Mouse (Mus musculus) embryonic stem cell, embryonic (primary cell): ENCODE measurements around the gene Dxo.
"Not testable (repeated sequence)": the region's sequence is repeated elsewhere in the genome, so short reads cannot be mapped to it uniquely, and the experiment has no call there.

Experiments used
- CTCF ChIA-PET, 4 experiments: fragments of 300-600 bp in 2 of 4; fragments of 350-600 bp in 2 of 4; sonication (Branson Sonifier 250); formaldehyde crosslinking; loops; one replicate each; lab custom pipeline; 2022; ENCODE audit warnings: inconsistent platforms in 2 of 4; lab: Charles Lee
- POLR2A ChIA-PET, 4 experiments: fragments of 300-600 bp in 2 of 4; fragments of 350-600 bp in 2 of 4; sonication (Branson Sonifier 250); formaldehyde crosslinking; loops; one replicate each; lab custom pipeline; 2022; ENCODE audit warnings: antibody characterized with exemption in 4 of 4, inconsistent platforms in 1 of 4; lab: Charles Lee

The Dxo gene

DNA sequence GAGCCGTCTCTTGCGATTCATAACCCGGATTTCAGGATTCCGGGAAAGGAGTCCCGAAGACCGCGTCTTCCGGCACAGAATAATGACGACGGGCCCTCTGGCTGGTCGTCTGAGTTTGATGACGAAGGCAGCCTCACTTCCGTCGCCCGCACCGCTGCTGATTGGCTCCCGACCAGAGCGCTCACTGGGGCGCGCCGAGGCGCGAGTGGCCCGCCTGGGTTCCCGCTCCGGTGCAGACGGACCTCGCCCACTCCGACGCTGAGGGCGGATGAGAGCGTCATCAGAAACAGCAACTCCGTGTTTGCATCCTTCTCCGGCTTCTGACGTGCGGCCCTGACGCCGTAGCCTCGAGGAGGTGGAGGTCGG is at the start of gene Dxo, which contains the start of gene Stk19:
Dxo (plus strand) TSS at position 164 of the 366 bp plus-strand sequence.
Stk19 (minus strand) TSS at position 90 of the 366 bp plus-strand sequence.
- CTCF ChIA-PET = interaction anchor here in 3 of 4 experiments (0.6 to 1.6 kb wide), 4 partner anchors 13 to 66 kb away, joined by 3 to 16 read pairs (median 4); partner anchors contain the start of genes Nelfe (in 1 of the 3) and Skiv2l (in 1 of the 3)

GRCm38 (mm10) chr17:34795016-34795415 is 41.8 kb upstream of the Dxo start:
- ChIA-PET POLR2A (interaction anchor here in 2 of 4 experiments (0.6 to 0.8 kb wide), 2 partner anchors 82 to 407 kb away, joined by 3 to 7 read pairs; partner anchors contain the start of gene Tnf (in 1 of the 2)), CTCF (interaction anchor here (0.5 to 1.5 kb wide), 15 partner anchors 10 to 1302 kb away, joined by 3 to 14 read pairs (median 3); partner anchors contain the start of genes Cyp21a1 (in 1 of the 4) and Rnf5 (in 1 of the 4))

More for the DNA sequence above, at the start of gene Dxo, which contains the start of gene Stk19:
- POLR2A ChIA-PET = interaction anchor here in 3 of 4 experiments (0.9 to 4.9 kb wide), 9 partner anchors 10 to 231 kb away, joined by 3 to 31 read pairs (median 8); partner anchors contain the start of genes Nelfe (in 3 of the 3), Skiv2l (in 3 of the 3) and Lsm2 (in 1 of the 3)

GRCm38 (mm10) chr17:34795633-34796032 is 41.2 kb upstream of the Dxo start:
- CTCF ChIA-PET = interaction anchor here (0.5 to 1.5 kb wide), 17 partner anchors 9 to 1302 kb away, joined by 3 to 14 read pairs (median 3); partner anchors contain the start of genes Cyp21a1 (in 1 of the 4) and Rnf5 (in 1 of the 4)

DNA sequence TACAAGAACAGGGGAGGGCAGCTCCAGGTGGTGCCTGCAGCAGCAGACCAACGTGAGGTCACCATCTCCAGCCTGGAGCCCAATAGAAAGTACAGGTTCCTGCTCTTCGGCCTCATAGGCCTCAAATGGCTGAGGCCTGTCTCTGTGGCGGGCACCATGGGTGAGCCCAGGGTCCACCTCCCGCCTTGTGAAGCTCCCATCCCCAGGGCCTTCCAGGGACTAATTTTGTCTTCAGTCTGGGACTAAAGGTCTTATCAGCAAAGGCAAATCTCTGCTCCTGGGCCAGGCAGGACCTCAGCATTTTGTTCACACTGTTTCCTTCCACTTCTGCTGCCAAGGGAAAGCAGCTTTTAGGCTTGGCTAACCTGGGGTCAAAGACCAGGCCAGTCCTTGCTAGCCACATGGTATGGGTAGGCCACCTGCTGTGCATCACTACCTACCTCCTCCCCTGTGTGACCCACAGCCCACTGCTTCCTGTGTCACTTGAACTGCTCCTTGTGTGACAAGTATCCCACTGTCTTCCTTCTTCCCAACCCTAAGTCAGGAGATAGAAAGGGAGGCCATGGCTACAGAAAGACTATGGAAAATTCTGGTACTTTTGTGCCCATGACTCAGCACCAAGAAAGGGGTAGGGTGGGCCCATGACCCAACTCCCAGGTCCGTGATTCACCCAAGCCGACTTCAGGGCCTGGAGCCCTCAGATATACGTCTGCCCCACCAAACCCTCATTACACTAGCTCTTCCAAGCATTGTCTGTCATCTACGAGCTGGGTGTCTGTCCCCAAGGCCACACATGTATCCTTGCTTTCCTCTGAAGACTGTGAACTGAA is 40.3 kb upstream of the Dxo start:
- ChIA-PET CTCF (interaction anchor here (0.7 to 1.5 kb wide), 5 partner anchors 8 to 385 kb away, joined by 3 to 6 read pairs (median 3); partner anchors contain the start of gene Cyp21a1 (in 1 of the 4)), POLR2A (interaction anchor here in 1 of 4 experiments (0.6 kb wide), 1 partner anchor 675 kb away, joined by 9 read pairs; no protein-coding TSS in a partner anchor)

More at GRCm38 (mm10) chr17:34795633-34796032, 41.2 kb upstream of the Dxo start:
- POLR2A ChIA-PET = interaction anchor here in 3 of 4 experiments (0.6 to 0.8 kb wide), 4 partner anchors 82 to 674 kb away, joined by 3 to 9 read pairs (median 6); partner anchors contain the start of gene Tnf (in 1 of the 3)

DNA sequence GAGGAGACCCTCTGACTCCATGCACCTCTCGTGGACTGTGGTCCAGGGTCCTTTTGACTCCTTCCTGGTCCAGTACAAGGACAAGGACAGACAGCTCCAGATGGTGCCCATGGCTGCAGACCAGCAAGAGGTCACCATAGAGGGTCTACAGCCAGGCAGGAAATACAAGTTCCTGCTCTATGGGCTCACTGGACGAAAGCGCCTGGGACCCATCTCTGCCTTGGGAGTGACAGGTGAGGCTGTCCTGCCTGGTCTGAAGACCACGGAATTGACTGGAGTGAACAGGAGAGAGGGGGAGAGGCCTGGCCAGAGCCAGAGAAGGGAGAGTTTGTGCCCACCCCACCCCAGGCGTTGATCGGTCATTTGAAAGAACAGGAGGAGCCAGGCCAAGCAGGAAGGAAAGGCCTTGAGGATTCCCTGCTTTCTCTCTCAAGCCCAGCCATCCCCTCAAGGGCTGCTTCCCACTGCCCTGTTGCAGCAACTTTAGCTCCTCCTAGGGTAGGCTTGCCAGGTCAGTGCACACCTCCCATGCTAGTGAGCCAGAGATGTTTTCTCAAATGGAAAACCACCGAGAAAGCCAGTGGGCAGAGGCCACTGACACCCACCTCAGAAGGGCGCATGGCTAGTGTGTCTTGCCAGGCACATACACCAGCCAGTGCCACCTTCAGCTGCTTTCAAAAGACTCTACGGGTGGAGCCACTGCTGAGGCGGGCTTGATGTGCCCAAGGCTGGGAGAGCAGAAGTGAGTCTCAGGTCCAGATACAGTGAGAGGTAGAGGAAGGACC is 39.4 kb upstream of the Dxo start:
- POLR2A ChIA-PET, CTCF ChIA-PET: not testable (repeated sequence)

DNA sequence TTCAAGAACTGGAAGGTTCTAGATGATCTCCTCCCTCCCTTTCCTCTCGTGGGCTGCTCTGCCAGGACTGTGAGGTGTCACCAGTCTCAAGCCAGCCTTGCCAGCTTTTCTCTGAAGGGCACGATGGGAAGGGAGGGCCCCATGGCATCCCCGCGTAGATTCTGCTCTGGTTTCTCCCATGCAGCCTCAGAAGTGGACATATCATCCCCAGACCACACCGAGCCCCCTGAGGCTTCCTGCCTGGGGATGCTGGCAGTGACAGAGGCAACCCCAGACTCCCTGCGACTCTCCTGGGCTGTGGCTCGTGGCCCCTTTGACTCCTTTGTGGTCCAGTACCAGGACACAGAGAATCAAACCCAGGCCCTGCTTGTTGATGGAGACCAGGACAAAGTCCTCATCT is 38.7 kb upstream of the Dxo start:
- CTCF ChIA-PET = not testable (repeated sequence)

DNA sequence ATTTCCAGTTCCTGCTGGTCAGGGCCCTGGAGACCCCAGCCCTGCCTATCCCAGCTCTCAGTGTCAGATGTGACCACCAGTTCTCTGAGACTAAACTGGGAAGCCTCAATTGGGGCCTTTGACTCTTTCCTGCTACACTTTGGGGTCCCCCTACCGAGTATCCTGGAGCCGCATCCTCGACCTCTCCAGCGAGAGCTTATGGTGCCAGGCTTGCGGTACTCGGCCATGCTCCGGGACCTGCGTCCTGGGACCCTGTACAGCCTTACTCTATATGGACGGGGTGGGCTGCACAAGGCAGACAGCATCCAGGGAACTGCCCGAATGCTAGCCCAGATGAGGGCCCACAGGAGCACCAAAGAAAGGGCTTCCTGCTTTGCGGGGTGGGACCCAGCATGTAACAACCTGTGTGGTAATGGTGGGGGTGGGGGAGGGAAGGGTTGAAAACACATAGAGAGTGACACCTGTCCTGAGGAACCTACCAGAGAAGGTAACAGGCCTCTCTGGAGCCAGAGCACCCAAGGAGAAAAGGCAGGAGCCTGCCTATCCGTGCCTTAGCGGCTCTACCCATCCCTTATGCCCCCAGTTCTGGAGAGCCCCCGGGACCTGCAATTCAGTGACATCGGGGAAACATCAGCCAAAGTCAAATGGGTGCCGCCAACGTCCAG is 37.8 kb upstream of the Dxo start:
- ChIA-PET POLR2A (no interaction called here), CTCF (interaction anchor here in 1 of 4 experiments (0.5 kb wide), 1 partner anchor 343 kb away, joined by 3 read pairs; no protein-coding TSS in a partner anchor)

More for the DNA sequence above, 38.7 kb upstream of the Dxo start:
- POLR2A ChIA-PET = not testable (repeated sequence)

GRCm38 (mm10) chr17:34799531-34799925 is 37.3 kb upstream of the Dxo start:
- ChIA-PET POLR2A (no interaction called here), CTCF (interaction anchor here in 1 of 4 experiments (0.5 kb wide), 1 partner anchor 344 kb away, joined by 3 read pairs; no protein-coding TSS in a partner anchor)

- ChIA-PET POLR2A (interaction anchor here in 1 of 4 experiments (0.6 kb wide), 1 partner anchor 415 kb away, joined by 3 read pairs; no protein-coding TSS in a partner anchor), CTCF (interaction anchor here in 1 of 4 experiments (0.6 kb wide), 1 partner anchor 17 kb away, joined by 10 read pairs; no protein-coding TSS in a partner anchor)
These were observed 36.0 kb upstream of the Dxo start for GRCm38 (mm10) chr17:34800781-34801305.

- POLR2A ChIA-PET = not testable (repeated sequence)
- CTCF ChIA-PET = interaction anchor here in 2 of 4 experiments (0.6 kb wide), 2 partner anchors 55 to 70 kb away, joined by 3 to 5 read pairs; no protein-coding TSS in a partner anchor
These were observed 34.1 kb upstream of the Dxo start for GRCm38 (mm10) chr17:34802756-34803155.

DNA sequence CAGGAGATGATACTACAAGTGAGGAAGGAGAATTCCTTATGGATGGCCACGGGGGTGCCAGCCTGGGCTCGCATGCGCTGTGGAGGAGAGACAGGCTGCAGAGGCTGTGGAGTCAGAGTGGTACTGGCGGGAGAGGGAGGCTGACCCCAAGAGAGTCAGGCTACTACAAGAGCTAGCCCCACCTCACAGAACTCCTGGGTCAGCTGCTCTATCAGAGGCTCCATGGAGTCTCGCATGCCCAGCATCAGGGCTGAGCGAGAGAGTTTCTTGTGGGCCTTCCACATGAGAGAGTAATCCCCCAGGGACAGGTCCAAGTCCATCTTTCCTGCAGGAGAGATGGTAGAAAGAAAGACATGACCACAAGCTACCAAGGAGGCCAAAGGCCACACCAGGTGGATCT is 33.5 kb upstream of the Dxo start:
- CTCF ChIA-PET, POLR2A ChIA-PET: not testable (repeated sequence)

DNA sequence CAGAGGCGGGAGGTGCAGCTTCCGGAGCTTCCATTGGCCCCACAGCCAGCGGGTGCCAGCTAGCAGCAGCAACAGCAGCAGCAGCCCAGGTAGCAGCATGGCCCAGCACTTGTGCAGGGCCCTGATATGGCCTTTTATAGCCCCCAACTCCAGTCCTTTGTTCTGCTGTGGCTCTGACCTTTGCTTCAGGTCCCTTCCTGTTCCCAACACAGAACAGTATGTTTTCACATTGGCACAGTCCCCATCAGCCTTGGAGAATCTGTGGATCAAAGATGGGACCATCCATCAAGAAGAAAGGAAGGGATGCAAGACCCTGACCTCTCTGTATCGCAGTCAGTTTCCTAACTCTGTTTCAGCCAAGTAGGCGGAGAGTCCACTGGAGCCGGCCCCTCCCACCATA is 32.5 kb upstream of the Dxo start, which contains the start of gene Cyp21a1:
Cyp21a1 (minus strand) TSS at position 261 of the 400 bp plus-strand sequence.
- CTCF ChIA-PET = interaction anchor here in 2 of 4 experiments (0.6 to 1.4 kb wide), 4 partner anchors 9 to 186 kb away, joined by 3 to 6 read pairs (median 3); no protein-coding TSS in a partner anchor
- POLR2A ChIA-PET = not testable (repeated sequence)

- CTCF ChIA-PET = interaction anchor here (0.6 to 1.9 kb wide), 12 partner anchors 8 to 241 kb away, joined by 3 to 6 read pairs (median 3); partner anchors contain the start of genes Notch4 (in 1 of the 4) and Rnf5 (in 1 of the 4)
- POLR2A ChIA-PET = no interaction called here
These were observed 31.8 kb upstream of the Dxo start for GRCm38 (mm10) chr17:34804871-34805562.

- ChIA-PET CTCF (interaction anchor here in 2 of 4 experiments (0.7 to 1.0 kb wide), 2 partner anchors 12 to 49 kb away, joined by 4 read pairs; no protein-coding TSS in a partner anchor), POLR2A (interaction anchor here in 1 of 4 experiments (0.6 kb wide), 1 partner anchor 122 kb away, joined by 6 read pairs; no protein-coding TSS in a partner anchor)
These were observed 29.6 kb upstream of the Dxo start for GRCm38 (mm10) chr17:34807176-34807575.

- POLR2A ChIA-PET = no interaction called here
- CTCF ChIA-PET = no interaction called here
These were observed 28.1 kb upstream of the Dxo start for GRCm38 (mm10) chr17:34808599-34809205.

DNA sequence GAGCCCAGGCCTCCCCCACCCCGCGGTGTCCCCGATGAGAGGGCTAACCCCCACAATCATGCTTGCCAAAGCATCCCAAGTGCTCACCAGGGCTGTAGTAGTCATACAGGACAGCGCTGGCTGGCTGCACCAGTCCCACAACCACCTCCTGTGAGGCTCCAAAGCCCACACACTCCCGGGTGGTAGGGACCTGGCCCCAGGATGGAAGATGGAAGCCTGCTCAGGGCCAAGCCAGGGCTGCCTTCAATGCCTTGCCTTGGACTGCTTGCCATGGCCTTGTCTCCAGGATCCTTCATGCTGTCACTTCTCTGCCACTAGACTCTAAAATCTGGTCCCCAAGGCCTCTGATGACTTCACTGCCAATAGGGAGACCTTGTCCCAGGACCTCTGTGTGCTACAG is 26.4 kb upstream of the Dxo start:
- POLR2A ChIA-PET, CTCF ChIA-PET: not testable (repeated sequence)
